Mouse (Mus musculus) CD4-positive helper T cell, adult 2 months (primary cell): ENCODE results near the gene Cmtm7.

ENCODE experiments used
- DNase-seq: peaks from one replicate; pipeline ENCODE4 v3.0.0-alpha.2; 2012; ENCODE audit warnings: low read depth, missing footprints, low spot score

Gene Cmtm7

DNA sequence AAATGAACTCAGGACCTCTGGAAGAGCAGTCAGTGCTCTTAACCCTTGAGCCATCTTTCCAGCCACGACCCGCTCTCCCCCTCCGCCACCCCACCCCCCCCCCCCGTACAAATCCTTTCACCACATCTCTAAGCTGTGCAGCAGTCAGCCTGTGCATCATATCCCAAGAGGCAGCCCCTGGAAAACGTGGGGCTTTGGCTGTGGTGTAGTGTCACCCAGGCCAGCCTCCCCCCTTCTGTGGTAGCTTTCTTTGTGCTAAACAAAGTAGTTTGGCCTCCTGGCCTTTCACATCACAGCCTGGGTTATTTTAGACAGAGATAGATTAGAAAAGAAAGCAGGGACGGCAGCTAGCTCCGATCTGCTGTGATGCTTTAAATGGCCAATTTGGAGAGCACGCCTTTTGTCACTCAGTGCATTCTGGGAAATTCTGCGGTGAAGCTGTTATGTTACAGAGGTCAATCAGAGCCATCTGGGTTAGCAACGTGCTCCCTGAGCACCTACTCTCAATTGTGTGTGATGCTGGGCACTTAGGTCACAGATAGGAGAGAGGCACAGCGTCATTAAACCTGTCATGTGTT, 14.9 kb upstream of the Cmtm7 start:
- DNase-seq, result no peak

DNA sequence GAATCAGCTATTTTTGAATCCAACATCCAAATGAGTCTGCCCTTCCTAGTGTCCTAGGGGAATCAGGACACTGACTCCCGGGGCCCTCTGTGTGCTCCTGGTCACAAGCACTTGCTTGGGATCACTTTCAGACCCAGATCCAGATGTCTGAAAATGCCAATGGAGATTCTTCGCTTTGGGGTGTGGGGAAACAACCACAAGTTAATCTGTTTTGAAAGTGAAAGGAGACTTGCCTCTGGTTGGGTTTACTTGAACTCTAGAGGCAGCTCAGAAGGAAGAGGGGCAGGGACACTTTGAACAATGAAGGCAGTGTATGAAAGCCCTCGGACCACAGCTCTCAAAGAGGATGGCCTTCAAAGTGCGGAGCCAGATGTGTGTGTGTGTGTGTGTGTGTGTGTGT, 12.8 kb upstream of the Cmtm7 start:
- DNase-seq, result peak; percentile 47

DNA sequence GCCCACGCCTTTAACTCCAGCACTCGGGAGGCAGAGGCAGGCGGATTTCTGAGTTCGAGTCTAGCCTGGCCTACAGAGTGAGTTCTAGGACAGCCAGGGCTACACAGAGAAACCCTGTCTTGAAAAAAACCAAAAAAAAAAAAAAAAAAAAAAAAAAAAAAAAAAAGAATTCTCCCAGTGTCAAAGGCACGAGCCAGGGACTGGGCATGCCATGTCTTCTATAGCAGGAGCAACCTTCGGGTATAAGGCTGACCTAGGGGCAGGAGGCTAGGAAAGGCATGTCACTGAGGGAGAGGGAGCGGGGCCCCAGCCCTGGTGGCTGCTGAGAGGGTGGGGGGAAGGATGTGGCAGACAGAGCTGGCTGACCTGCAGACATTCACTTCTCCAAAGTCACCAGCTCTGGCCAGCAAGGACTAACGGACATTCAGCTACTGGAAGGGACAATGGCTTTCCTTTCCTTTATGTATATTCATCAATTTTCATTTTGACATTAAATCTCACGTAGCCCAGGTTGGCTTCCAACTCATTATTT, 12.2 kb upstream of the Cmtm7 start:
- DNase-seq, result no peak

DNA sequence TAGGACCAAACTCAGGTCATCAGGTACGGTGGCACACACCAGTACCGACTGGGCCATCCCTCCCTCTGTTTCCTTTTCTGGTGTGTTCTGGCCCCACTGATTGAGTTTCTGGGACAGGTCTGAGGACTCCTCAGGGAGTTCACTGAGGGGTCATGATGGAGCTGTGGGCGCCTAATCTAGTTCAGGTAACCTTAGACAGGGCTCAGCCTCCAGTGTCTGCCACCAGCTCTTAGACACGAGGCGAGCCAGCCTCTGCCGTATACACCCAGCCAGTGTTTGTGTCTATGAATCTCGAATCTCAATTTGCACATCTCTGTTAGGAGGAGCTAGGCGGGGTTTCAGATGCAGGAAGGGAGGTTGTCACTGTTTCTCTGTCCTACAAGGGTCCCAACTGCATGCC, 8.3 kb upstream of the Cmtm7 start:
- no peak for DNase-seq

DNA sequence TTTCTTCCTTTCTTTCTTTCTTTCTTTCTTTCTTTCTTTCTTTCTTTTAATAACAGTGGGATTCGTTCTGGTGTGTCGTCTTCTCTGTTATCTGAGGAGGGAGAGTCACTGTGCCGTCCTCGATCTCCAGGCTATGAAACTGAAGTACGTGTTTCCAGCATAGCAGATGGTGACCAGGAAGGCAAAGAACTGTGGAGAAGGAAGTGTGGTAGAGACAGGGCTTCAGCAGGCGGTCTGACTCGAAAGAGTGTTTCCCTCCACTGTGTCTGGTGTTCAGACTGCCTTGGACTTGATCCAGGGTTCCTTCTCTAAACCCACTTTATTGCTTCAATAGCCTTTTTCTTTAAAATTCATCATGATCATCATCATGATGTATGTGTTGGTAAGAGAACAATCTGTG, 7.9 kb upstream of the Cmtm7 start:
- DNase-seq, result no peak

DNA sequence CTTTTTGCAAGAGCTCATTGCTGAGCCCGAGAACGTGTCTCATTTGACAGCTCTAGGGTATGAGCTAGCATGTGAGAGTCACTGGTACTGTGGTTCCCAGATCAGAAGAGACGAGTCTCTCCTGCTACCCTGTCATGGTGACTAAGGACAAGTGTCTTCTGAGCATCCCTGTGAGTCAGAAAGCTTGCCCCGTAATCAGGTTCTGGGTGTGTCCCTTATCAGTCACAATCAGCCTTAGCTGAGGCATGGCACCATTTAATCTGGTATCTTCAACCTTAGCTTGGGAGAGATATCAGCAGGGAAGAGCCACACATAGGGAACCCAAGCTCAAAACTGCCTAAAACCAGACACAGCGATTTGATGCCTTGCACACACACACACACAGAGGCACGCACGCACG, 7.0 kb upstream of the Cmtm7 start:
- peak; percentile 32 for DNase-seq

DNA sequence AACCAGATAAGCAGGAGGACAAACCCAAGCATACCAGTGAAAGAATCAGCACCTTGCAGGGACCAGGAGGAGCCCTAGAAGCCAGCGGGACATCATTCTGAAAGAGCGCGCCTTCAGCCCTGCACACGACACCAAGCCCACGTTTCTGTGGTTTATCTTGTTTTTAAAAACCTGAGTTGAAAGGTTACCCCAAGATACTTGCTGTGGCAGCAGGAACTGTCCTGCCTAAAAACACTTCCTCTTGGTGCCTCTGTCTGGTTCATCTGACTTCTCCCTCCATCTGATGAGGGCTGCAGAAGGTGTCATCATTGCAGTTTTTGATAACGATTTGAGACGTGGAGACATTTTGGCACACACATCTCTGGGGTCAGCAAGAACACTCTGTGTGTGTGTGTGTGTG, 6.1 kb upstream of the Cmtm7 start:
- peak; percentile 70 for DNase-seq

DNA sequence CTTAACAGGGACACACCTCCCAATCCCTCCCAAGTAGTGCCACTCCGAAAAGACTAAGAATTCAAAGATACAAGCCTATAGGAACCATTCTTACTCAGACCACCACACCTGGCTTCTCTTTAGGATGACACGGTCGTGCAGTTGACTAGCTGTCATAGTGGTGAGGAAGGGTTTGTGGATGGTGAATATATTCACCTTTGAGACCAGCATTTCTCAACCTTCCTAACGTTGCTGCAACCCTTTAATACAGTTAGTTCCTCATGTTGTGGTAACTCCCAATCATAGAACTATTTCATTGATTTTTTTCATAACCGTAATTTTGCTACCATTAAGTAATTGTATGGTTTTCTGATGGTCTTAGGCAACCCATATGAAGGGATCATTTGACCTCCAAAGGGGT, 5.5 kb upstream of the Cmtm7 start:
- no peak for DNase-seq

DNA sequence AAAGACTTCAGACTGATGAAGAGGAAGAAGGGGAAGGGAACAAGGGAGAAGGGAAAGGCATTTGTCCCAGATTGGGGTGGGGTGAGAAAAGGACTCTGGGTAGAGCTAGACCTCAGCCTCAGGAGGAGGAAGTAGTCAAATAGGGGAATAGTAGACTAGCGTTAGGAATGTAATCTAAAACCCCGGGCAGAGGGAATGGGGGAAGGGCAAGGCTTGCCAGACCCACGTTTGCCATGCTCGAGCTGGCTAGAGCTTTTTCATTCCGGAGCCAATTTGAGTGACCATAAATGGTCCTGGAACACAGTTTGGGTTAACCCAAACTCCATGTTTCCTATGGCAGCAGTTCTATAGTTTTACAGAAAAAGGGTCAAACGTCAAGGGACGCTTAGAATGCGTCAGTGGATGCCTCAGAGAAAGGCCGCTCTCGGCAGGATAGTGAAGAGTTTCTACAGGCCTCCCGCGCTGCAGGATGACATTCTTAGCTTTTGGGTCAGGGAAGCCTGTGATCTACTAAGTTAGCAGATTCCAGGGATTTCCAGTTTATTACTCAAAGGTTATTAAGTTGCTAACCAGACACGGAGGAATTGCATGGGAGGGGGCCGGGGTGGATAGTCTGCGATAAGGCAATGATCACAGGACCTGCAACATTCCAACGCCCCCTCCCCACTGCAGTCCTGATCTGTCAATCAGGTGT, 3.9 kb upstream of the Cmtm7 start:
- DNase-seq, result no peak

DNA sequence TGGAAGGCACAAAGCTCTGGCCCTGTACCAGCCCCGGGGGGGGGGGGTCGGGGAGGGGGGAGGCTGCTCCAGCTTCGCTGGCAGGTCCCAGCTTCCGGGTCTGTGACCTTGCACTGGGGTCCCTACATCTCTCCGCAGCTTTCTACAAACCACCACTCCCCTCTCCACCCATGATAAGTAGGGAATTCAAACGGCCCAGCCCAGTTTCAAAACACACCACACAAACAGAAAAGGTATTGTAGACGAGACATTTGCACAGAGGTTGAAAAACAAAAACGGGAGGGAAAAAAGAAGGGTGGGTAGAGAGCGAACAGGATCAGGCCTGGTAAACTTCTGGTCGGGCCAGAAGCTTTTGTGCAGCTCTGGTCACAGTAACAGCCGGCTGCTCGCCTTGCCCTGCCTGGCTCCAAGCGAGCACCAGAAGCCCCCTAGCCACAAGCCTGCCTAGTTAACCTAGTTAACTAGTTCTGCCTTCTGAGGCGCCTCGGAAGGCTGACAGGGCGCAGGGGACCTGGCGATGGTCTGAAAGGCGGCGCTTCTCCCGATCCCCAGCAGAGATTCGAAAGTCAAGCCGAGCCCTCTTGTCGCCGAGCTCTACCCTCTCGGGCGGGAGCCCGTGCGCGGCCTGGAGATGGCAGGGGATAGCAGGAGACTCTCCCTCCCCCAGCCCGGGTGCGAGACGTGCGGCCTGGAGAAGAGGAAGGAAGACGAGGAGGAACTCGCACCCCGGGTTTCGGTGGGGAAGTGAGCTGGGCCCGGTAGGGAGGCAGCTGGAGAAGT, 720 bp downstream of the Cmtm7 start:
- peak; percentile 53 for DNase-seq

DNA sequence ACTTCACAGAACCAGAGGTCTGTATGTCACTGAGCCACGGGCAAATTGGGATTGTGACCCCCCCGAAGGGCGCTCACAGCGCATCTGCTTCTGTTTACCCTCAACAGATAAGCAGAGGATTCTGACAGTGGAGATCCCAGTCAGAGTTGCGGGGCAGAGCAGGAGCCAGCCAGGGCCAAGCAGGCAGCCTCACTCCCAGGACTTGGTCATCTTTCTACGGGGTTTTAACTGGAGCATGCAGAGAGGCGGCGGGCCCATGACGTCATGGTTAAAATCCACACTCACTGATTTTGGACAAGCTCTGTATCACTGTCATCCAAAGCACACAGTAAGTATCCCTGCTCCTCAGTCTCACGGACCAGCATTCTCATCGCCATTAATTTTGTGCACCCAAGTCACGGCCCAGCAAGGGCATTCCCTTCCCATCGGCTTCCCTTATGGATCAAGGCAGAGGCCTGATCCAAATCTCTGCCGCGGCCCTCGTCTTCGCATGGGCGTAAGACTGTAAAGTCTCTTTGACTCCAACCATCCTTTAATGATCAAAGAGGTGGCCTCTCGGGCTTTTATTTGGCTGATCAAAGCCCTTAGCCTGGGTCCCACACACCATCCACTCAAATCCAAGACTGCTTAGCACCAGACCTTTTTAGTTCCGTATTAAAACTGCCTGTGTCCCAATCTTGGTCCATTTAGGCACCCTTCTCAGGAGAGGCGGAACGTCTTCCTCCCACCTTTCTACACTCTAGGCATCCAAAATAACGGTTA, 1.5 kb downstream of the Cmtm7 start:
- DNase-seq, result no peak

DNA sequence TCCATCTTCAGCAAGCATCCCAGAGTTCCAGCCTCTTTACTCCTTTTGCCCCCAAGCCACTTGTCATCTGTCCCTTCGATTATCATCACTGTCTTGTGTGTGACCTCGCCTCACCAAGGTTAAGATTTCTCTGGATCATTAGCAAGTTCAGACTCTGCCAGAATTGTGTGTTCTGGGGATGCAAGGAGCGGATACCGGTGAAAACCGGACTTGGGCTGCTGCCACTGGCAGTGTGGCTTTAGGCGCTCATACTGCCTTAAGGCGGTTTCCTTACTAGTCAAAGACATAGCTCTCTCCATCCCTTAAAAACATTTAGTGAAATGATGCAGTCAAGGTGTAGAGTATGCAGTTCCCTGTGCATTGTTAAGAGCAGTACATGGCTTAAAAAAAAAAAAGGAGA, 2.8 kb downstream of the Cmtm7 start:
- DNase-seq, result no peak

DNA sequence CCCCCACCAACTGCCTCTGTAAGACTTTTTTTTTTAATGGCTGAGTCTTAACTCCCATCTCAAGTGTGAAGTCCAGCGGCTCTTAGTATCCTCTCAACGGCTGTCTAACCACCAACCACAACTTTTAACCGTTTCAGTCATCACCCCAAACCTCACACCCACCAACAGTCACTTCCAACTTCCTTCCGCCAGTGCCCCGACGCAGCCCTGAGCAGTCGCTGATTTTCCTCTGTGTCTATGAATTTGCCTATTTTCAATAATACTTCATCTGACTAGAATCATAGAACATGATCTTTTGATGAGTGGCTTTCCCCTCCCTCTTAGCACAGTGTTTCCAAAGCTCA, 3.6 kb downstream of the Cmtm7 start:
- peak; percentile 69 for DNase-seq

DNA sequence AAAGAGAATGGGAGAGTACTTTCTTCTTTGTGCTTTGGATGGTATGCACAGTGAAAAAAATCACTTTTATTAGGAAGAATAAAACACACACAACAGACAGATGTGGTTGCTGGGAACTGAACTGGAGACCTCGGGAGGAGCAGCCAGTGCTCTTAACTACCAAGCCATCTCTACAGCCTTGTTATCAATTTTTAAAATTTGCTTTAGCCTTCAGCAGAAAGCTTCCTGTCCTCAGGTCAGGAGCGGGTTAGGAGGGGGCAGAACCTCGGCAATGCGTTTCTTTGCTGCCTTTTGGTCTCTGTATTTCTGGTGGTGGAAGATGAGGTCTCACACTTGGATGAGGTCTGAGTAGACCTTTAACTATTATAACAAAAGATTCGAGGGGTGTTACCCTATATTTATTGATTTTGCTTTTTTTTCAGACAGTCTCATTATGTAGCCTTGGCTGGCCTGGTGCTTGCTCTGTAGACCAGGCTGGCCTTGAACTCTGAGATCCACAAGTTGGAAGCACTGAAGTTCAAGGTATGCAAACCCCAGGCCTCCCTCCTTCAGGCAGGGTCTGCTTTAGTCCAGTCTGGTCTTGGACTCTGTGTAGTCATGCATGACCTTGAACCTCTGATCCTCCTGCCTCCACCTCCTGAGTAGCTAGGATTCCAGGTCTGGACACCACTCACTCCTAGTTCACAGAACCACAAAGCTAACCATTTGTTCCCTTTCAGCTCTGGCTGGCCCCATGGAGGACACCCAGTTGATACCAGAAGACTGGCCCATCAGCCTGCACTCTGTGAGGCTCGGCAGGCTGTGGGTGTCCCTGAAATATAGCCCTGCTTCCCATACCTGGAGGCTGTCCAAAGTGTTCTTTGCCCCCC, 4.2 kb downstream of the Cmtm7 start:
- no peak for DNase-seq

DNA sequence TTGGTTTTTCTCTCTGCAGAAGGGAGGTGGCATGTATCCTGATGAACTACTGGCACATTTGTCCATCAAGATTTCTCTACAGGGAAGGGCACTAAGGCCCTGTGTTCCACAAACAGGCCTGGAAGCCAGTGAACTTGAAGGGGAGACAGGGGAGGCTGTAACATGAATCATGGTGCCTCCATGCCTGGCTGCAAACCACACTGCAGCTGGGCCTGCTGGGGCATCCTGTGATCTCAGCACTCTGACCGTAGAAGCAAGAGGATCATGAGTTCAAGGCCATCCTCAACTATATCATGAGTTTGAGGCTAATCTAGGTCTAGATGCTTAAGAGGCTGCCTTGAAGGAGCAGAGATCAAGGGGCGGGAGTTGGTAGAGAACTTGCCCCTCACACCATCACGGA, 5.3 kb downstream of the Cmtm7 start:
- DNase-seq, result no peak

DNA sequence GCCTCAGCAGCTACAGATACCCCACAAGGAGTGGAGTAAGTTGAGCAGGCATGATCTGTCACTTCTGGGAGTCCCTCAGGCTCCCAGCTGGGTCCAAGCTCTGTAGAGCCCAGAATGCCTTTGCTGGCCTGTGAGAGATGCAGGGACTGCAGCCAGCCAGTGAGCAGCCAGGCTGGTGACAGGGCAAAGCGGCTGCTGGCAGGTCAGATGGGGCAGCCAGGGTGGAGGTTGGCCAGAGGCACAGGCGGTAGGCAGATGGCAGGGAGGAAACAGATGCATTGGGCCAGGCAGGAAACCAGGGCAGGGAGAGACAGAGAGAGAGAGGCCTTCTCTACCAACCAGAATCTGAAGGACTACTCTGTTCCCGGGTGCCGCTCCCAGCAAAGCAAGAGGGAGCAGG, 6.4 kb downstream of the Cmtm7 start:
- DNase-seq, result no peak

DNA sequence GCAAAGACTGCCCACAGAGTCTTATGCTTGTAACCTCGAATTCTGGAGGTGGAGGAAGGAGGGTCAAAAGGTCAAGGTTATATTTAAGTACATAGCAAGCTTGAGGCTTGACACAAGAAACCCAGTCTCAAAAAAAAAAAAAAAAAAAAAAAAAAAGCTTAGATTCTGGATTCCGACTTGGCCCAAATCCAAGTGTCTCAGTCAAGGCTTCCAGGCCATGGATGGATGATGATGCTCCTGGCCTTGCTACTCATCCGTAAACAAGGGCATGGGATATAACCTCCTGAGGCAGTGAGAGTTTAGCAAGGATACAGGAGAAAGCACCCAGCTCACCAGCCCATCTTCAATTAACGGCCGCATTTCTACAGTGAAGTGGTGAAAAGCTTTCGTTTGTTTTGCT, 7.0 kb downstream of the Cmtm7 start:
- no peak for DNase-seq

DNA sequence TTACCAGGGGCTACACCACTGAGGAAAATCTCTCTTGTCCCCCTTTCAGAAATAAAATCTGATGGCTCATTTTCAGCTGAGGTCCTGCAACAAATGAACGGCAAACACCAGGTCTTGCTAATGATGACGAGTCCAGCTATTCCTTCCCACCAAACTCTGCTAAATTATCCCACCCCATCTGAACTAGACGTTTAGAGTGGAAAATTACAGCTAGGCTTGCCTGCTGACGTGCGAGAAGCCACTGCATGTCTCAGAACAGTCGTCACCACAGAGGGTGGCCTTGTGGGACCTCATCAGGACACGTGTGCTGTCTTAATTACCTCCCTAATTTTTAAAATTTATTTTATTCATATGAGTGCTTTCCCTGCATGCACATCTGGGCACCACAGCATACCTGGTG, 10.1 kb downstream of the Cmtm7 start:
- no peak for DNase-seq

DNA sequence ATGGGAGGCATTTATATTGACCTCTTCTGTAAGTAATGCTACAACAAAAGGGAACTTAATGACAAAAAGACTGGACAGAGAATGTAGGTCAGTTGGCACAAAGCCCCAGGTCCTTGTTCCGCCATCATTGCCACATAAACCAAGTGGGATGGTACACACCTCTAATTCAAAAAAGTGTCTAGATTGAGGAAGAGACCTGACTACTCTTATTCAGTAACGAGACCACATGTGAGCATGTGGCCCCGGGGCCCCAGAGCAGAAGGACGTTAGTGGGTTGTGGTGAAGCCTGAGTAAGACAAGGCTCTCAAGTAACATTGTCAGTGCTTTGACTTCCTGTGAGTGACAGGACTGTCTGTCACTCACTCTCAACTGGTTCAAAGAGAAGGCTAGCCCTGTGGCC, 11.4 kb downstream of the Cmtm7 start:
- peak; percentile 61 for DNase-seq

DNA sequence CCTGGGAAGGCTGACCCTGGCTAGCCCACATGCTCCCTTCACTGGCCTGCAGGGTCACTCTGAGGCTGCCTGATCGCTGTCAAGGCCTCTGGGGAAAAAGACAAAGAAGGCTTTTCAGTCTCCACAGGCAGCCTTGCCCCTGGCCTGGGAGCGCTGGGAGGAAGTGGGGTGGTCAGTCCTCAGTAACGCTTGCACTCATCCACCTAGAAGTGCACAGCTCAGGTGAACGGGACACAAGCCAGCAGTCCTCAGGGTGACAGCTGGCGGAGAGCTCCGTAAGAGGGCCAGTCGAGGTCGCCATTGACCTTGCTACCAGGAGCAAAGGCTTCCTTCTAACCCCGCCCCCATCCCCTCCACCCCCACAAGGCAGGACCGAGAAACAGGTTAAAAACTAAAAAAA, 13.6 kb downstream of the Cmtm7 start:
- no peak for DNase-seq

DNA sequence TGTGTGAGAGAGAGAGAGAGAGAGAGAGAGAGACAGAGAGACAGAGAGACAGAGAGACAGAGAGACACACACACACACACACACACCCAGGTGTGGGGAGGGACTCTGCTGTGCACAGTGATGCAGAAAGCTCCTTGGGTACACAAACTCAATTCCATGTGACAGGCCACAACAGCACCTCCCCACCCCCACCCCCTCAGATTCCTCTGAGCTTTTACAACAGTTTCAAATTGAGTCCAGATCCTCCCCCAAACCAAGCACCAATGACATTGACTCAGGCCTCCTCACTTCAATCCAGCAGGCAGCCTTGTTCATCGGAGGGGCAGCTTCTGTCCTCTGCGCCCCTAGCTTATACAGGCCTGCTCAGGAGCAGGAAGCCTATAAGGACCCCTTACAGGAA, 14.1 kb downstream of the Cmtm7 start:
- DNase-seq, result no peak
